Mouse (Mus musculus): ENCODE results near the gene Ttc39a. TPM values are rescaled to one million over a fixed set of nuclear protein-coding genes. Genes with fewer than 3 reads are reported as not detected.

Ttc39a gene
- total RNA-seq, 2 experiments from 2014 or later = 0.83 to 1.1 TPM

GRCm38 (mm10) chr4:109420138-109420795 lies 13.8 kb downstream of the Ttc39a start:
- DNase-seq (ENCODE audit: low spot score in 2 of 2) = no peak

- DNase-seq (ENCODE audit: low spot score in 2 of 2) = no peak
Observed at GRCm38 (mm10) chr4:109421608-109422007, 15.2 kb downstream of the Ttc39a start.

GRCm38 (mm10) chr4:109422436-109422835 lies 16.0 kb downstream of the Ttc39a start:
- DNase-seq (ENCODE audit: low spot score in 2 of 2) = no peak

GRCm38 (mm10) chr4:109423438-109423837 lies 17.0 kb downstream of the Ttc39a start:
- DNase-seq (ENCODE audit: low spot score in 2 of 2) = no peak

- no peak for DNase-seq (ENCODE audit: low spot score in 2 of 2)
Observed at GRCm38 (mm10) chr4:109427058-109427457, 20.6 kb downstream of the Ttc39a start.

GRCm38 (mm10) chr4:109430250-109430649 lies 23.8 kb downstream of the Ttc39a start:
- no peak for DNase-seq (ENCODE audit: low spot score in 2 of 2)

GRCm38 (mm10) chr4:109430854-109431253 lies 24.4 kb downstream of the Ttc39a start:
- DNase-seq (ENCODE audit: low spot score in 2 of 2) = peak in 1 of 2 experiments; percentile 56

GRCm38 (mm10) chr4:109432668-109433375 lies 26.4 kb downstream of the Ttc39a start:
- DNase-seq (ENCODE audit: low spot score in 2 of 2) = no peak

- DNase-seq (ENCODE audit: low spot score in 2 of 2) = no peak
Observed at GRCm38 (mm10) chr4:109433641-109434040, 27.2 kb downstream of the Ttc39a start.

- DNase-seq (ENCODE audit: low spot score in 2 of 2) = no peak
Observed at GRCm38 (mm10) chr4:109434256-109434655, 27.8 kb downstream of the Ttc39a start.

GRCm38 (mm10) chr4:109437913-109438878 lies 31.8 kb downstream of the Ttc39a start:
- peak; percentile 67 to 75 for DNase-seq (ENCODE audit: low spot score in 2 of 2)

- DNase-seq (ENCODE audit: low spot score in 2 of 2) = no peak
Observed at GRCm38 (mm10) chr4:109439101-109439500, 32.7 kb downstream of the Ttc39a start.

- DNase-seq (ENCODE audit: low spot score in 2 of 2) = no peak
Observed at GRCm38 (mm10) chr4:109439825-109440248, 33.4 kb downstream of the Ttc39a start.

GRCm38 (mm10) chr4:109440381-109440780 lies 34.0 kb downstream of the Ttc39a start:
- DNase-seq (ENCODE audit: low spot score in 2 of 2) = no peak

GRCm38 (mm10) chr4:109441000-109441399 lies 34.6 kb downstream of the Ttc39a start:
- no peak for DNase-seq (ENCODE audit: low spot score in 2 of 2)

GRCm38 (mm10) chr4:109442126-109442525 lies 35.7 kb downstream of the Ttc39a start:
- DNase-seq (ENCODE audit: low spot score in 2 of 2) = no peak

- DNase-seq (ENCODE audit: low spot score in 2 of 2) = no peak
Observed at GRCm38 (mm10) chr4:109442649-109443048, 36.2 kb downstream of the Ttc39a start.

GRCm38 (mm10) chr4:109444471-109444870 lies 38.0 kb downstream of the Ttc39a start:
- no peak for DNase-seq (ENCODE audit: low spot score in 2 of 2)

GRCm38 (mm10) chr4:109444951-109445350 lies 38.5 kb downstream of the Ttc39a start:
- DNase-seq (ENCODE audit: low spot score in 2 of 2) = no peak

GRCm38 (mm10) chr4:109445397-109445796 lies 39.0 kb downstream of the Ttc39a start:
- DNase-seq (ENCODE audit: low spot score in 2 of 2) = no peak

GRCm38 (mm10) chr4:109445956-109446355 lies 39.5 kb downstream of the Ttc39a start:
- DNase-seq (ENCODE audit: low spot score in 2 of 2) = no peak

- DNase-seq (ENCODE audit: low spot score in 2 of 2) = no peak
Observed at GRCm38 (mm10) chr4:109448531-109448930, 42.1 kb downstream of the Ttc39a start.

Data from layer of hippocampus, postnatal 10 days (tissue).